Mouse (Mus musculus) Muller cell, postnatal 12 days (primary cell): ENCODE results near the gene Agbl1.
A peak's percentile ranks its signal among the peaks of the same experiment; 100 is the strongest.

ENCODE experiments used
- DNase-seq: peaks from one replicate; pipeline ENCODE4 v3.0.0-alpha.2; 2015; ENCODE audit errors: inconsistent ontology term

Agbl1 gene

DNA sequence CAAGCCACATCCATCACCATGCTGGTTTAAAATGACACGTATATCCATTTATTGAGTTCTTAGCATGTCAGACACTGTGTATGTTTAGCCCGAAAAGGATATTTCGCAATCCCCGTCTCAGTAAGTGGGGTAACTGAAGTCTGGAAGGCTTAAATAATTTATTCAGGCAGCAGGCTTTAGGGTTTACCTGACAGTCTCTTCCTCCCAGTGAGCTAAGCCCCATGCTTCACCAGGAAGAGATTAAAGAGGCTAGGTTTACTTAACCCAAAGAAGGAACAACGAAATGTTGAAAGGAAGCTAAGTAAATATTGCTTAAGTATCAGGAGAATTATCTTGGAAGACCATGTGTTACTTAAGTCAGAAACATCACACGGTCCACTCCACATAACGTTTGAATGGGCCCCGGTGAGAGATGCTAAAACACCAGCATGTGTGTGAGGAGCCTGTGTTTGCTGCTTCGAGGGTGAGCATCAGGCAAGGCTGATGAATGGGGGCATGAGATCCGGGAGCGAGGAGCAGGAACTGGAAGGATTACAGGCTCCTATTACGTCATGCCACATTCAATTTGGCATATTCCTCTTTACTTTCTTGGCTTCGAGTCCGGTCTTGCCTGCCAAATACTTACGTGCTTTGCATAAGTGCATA is 162.7 kb downstream of the Agbl1 start:
- no peak for DNase-seq

DNA sequence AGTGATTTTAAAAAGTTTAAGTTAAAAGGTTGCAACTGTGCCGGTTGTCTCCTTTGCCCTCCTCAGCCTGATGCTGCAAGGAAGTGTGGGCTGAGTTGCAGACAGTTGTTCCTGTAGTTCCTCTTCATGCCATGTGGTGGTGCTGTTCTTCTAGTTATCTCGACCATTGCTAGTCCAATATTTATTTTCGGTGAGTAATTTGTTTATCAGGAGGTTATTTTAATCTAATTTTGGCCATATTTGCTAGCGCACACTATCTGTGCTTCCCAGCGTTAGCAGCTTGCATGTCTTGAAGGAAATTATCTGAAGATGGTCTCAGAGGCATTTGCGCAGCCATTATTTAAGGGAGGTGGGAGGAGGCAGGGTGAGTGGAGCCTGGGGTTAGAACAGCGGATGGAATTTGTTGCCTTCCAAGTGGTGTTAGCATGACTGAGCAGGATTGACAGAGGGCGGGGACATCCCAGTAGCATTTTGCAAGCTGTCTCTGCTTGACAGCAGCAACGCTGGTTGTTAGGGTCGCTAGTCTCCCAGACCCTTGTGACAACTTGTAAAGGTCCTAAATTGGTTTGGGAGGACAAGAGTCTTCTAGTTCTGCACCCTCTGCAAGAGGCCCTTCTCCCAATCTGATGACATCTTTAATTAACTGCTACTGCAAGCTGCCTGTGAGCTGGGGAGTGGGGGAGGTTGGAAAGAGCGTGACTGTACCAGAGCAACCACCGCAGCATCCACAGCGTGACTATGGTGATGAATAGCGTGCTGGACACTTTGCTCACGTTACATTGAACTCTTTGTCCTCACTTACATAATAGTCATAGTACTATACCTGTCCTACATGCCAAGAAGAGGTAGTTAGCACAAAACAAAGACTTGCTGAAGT is 163.5 kb downstream of the Agbl1 start:
- DNase-seq: peak; percentile 76

DNA sequence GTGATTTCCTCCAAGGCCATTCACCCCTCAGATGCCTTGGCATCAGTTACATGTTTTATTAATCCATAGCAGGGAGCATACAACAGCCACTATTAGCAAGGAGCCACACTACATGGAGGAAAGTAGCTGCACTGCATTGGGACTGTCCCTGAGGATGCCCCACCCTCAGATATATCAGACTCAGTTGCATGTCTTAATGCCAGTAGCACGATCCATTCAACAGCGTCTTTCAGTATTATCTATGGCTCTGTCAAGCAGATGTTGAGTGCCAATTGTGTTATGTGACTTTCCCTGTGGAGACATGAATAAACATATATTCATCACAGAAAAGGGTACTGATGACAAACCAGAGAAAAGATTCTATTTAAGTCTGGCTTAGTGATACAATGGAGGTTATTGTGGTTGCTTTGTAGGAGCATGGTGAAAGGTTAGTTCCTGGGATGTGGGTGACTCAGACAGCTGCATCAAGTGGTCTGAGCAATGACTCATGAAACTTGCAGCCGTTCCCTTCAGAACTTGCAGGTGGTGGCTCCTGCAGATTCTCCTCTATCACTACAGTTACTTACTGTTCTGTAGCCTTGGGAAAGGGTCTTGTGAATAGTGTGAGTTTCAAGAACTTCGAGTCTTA is 178.4 kb downstream of the Agbl1 start:
- DNase-seq: peak; percentile 56

DNA sequence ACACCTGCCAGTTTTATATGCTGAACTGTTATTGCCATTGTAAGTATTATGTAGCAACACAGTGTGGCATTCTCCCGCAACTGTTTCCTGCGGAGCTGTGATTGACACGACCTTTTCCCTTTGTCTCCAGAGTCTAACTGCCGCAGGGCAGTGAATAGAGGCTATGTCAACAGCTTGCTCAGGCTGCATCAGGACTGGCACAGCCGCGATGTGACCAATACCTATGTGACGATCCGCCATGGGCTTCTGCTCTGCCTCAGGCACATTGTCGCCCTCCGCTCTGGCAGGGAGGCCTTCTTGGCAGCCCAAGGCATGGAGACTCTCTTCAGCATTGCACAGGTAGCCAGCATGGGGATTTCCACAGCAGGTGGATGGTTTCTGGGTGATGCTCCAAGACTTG is 179.3 kb downstream of the Agbl1 start:
- DNase-seq: no peak

DNA sequence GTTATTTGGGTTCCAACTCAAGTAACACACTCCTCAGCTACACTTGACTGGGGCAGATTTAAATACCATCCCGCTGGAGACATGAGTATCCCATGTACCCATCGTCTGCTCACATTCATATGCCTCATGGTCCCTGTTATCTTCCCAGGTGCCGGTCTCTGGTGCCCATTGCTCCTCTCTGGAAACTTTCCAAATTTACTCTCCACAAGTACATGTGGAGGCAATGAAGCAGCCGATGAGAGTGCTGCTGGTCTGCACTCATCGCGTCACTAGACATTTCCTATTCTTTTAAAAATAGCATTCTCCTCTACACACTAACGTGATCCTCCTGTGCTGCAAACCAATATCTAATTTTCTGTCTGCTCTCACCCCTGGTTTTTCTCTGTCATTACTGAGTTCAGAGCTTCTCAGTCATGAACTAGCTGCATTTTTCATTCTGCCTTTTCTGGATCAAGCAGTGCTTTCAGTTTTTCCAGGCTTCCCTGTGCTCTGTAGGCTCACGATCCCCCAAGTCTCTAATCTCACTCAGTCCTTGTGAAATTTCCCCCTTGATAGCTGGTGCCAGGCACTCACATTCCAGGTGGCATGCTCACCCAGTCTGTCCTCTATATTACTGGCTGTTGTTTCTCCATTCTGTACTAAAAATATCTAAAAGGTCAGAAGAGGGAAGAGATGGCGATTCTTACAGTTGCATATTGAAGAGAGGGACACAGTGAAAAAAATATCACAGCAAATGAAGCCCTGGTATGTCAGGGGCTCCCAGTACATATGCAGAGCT is 180.9 kb downstream of the Agbl1 start:
- no peak for DNase-seq

DNA sequence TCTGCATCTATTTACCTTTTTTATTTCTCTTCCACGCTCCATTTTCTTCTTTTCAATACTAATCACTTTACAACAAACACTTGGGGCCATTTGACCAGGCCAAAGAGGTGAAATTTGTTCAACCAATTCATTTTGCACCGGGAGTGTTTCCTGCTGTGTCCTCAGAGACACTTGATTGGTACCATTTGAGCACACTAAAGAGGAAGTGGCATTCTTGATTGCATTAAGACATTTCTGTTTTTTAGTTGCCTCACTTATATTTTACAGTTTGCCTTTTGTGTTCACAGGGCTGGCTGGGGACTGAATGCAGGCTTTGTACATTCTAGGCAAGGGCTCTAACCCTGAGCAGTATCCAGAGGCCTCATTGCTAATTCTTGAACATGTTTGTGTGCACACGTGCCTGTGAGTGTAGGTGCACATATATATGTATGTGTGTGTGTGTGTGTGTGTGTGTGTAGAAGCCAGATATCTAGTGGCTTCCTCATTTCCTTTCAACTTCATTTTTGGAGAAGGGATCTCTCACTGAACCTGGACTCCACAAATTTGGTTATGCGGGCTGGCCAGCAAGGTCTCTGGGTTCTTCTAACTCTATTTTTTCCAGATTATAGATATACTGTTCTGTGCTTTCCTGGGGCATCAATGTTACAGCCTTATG is 182.4 kb downstream of the Agbl1 start:
- DNase-seq: no peak

DNA sequence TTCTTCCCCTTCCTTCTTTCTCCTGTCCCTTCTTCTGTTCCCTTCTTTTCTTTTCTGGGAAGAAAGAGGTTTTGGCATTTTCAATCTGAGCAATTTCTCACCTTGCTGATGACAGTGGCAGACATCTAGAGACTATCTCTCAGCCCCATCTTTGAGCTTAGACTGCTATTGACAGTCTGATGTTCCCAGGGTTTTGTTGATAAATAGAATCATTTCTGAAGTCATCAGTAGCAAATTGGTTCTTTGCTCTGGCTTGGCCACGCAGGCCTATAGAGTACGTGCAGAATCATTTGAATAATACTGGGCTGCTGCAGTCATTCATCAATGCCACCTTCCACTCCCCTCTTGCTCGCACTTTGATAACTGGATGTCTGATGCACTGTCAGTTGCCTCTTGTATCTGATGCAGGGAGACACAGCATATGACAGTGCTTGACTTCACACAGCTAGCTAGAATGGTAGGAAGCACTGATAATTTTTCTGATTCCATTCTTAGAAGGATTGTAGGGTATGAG is 186.5 kb downstream of the Agbl1 start:
- no peak for DNase-seq

DNA sequence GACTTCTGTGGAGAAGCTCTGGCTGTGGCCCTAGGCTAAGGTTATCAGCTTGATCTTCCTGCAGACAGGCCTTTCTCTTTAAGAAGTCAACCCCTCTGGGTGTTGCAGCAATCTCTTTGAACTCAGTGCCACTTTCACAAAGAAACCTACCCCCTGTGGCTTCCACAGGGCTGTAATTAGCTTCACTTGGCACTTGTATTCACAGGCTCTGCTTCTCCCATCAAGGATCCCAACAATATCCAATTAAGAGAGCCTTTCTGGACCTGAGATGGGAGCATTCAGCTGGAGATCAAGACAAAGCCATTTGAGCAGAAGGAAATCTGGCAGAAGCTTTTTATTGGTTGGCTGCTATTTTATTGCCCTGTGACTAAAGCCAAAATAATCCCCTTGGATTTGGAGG is 208.9 kb downstream of the Agbl1 start:
- peak; percentile 57 for DNase-seq

DNA sequence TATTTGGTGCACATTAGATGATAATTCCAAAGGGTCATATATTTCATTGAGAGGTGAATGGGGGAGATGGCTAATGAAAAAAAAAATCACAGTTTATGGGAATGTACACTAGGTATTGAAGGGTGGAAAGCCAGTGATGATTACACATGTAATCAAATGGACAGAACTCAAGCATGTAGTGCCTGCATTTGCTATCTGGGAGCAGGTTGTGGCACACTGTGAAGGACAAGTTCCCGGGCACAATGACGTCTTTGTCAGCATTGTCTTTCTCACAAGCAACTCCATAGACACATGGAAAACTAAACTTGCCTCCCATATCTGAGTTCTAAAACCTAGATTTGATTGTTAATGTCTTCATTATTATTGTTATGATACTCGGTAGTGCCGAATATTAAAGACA is 209.3 kb downstream of the Agbl1 start:
- no peak for DNase-seq

DNA sequence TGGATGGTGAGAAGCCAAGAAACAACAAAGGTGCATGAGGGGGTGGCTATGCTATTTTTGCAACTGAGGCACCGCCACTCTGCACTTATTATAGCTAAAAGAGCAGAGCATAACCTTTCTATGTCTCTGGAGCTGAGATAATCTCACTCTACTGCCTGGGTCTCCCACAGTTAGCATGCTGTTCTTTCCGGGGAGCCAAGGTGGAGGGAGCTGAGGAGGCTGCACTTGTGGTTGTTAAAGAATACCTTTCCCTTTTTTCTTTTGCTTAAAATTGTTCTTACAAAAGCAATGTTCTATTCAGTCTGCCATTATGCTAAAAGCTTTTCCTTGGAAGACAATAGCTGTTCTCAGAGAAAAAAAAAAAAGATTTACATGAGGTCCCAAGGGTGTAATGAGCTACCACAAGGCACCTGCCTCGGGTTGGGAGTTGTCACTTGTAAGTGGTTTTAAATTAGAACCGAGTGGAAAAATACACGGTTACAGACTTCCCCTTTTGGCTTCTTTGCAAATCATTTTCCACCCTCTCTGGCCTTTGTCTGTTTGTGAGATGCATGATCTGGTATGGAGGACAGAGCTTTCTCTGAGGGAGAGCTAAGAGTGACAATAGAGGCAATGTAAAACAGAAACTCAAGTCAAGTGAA is 232.8 kb downstream of the Agbl1 start:
- no peak for DNase-seq

DNA sequence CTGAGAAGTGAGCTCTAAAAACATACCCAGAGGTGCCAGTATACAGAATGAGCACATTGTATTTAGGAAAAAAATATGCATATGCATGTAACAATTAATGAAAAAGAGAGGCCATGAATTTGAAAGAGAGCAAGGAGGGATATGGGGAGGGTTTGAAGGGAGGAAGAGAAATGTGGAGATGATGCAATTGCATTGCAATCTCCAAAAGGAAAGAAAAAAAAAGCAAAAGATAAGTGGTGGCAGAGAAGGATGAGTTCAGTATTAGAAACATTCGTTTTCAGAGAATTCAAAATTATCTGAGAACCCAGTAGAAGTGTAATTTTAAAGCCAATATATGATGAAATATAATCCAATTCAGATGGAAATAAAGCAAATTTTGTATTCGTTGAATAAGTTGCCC is 236.7 kb downstream of the Agbl1 start:
- no peak for DNase-seq

DNA sequence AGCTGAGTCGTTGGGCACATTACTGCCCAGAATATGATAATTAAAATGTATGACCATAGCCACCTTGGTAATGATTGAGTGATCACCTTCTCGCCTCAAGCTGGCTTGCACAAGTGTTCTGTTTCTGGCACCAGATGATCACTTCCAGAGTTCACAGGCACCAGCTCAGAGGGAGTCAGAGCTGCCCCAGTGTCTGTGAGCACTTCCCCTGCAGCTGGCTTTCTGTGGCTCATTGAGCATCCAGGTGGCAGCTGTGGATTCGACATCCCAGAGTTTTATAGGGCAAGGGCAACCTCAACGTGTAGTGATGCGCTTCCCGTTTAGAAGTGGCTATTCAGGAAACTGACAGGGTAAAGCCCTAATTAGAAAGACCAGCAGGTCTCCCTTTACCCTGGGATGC is 244.5 kb downstream of the Agbl1 start:
- no peak for DNase-seq

DNA sequence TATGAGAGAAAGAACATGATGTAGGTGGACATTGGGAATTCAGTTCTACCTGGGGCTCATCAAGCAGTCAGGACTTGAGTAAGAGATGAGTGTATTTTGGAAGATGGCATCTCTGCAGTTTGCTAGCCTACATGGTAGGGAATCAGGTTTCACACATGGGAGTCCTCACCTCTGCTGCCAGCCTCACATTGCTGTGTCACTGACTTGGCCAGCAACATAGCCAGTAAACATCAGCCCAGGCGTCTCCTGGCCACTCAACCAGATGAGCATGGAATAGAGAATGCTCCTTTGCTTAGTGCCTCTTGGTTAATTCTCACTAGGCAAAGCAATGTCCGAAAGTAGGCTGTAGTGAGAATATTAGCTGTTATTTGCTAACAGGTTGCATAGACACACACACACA is 255.9 kb downstream of the Agbl1 start:
- DNase-seq: no peak

DNA sequence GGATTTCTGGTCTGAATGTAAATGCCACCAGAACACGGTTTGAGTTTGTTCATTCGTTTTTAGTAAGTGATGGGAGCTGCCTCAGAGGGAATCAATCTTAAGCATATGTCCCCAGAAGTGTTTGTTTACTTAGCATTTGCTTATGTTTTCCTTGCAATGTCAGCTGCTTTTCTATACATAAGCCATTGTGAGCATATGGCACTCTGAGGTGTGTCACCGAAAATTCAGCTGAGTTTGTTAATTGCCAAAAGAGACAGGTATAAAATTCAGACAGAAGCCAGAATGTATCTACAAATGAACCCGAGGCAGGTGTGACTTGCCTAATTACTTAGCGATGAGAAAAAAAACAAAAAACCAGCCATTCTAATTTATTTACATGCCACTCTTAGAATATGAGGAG is 257.8 kb downstream of the Agbl1 start:
- no peak for DNase-seq

DNA sequence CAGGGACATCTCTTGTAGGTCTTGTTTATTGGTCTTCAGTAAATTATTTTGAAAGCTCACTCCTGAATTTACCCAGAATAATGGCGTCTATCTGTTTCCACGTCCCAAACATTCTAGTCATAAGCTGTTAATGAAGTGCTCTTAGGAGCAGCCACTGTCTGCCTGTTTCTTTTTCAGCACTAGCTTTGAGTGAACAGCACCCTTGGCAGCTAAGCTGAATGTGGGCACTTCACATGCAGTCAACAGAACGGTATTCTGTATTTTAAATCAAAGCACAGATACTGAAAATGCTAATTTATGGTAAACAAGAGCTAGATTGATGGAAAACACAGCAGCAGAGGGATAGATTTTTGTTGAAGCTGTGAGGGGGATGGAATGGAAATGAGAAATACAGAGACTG is 294.6 kb downstream of the Agbl1 start:
- peak; percentile 11 for DNase-seq

DNA sequence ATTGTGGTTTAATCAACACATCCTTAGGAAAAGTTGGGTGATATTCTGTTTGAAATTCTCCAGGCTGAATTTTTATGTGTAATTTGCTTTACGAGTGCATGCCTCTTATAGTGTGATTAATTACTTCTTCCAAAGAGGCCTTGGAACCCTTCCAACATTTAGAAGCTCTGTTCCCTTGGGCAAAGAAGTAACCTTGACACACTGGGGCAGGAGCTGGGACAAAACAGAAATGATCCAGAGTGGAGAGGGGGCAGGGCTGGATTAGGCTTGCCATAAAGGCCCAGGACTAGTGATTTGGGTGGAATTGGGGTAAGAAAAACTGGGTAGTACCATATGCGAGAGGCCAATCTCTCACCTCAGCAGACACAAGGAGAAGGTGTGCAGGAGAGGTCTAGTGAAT is 316.8 kb downstream of the Agbl1 start:
- DNase-seq: no peak

DNA sequence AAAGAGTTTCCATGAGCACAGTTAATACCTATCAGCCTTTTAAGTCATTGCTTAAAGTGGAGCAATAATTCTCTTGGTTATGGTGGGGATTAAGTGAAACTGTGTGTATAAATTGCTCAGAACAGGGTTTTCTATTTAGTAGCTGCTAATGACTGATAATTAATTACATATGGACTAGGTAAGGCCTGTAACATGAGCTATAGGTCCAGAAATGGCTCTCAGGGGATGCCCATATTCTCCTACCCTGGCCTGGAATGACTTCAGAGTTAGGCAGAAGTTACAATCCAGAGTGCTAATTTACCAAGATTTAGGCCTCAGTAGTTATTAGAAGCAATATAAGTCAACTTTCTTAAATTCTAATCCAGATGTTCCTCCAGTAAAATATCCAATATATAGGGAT is 317.6 kb downstream of the Agbl1 start:
- no peak for DNase-seq

DNA sequence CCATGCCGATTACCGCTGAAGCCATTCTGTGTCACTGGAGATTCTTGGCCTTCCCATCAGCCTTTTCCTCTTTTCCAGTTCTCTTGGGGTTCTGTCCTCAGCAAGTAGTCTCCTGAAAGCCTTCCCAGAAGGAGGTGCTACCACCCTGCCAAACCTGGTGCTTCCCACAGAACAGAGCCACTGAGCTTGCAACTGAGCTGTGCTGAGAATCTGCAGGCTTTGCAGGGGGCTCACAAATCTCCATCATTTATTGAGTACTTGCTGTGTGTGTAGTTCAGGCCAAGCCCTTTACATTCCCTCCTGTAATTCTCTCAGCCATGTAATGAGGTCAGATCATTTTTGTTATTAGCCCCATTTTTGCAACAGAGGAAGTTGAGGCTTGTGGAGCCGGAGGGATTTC is 322.2 kb downstream of the Agbl1 start:
- DNase-seq: no peak

DNA sequence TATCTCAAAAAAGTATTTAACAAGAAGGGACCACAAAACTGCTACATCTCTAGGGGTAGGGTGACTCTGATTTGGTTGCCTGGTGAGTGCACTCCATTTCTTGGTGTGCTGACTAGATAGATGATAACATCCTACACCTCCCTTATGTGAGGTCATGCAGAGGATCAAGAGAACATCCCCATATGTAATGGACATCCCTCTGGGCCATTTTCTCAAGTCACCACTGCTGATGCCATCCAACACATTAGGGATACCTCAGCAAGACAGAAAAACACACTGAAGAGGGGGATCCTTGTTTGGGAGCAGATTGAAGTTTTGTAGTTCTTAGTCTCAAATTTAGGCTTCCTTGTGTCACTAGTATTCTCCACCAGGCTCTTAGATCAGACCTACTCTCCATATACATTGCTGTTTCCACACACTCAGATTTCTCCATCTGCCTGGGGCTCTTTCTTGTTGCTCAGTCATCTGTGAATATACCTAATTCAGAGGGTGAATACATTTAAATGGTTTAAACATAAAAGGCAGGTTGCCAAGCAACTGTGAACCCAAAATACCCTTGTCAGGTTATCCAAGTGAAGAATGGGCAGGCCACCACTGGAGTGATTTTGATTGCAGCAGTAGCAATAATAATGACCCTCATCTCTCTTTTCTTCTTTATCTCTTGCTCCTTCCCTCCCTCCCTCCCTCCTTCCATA is 331.0 kb downstream of the Agbl1 start:
- no peak for DNase-seq

DNA sequence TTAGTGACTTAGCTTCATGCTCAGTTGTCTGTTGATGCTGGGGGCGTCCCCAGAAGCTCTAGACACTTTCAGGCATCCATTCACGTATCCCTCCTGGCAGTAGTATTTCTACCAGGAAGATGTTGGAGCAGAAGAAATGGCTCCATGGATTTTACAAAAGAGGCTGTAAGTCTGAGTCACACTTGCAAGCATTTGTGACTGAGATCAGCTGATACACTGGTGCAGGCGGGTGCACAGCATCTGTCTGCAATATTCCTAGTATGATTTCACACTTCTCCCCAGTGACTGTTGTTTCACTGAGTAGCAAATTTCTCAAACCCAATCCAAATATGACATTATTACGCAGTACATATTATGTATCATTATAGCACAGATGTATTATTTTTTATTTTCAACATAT is 332.8 kb downstream of the Agbl1 start:
- no peak for DNase-seq
